Mouse (Mus musculus) MEL (cell line): ENCODE measurements around the gene Tmem206. TPM values are rescaled to one million over a fixed set of nuclear protein-coding genes. Genes with fewer than 3 reads are reported as not detected.

Experiments
- DNase-seq: peaks from one replicate; pipeline ENCODE4 v3.0.0; 2011; ENCODE audit warnings: low read depth, low spot score
- H3K27ac ChIP-seq: 2 replicates; pipeline ENCODE4 v1.5.1; 2012; ENCODE audit warnings: low read depth, mild to moderate bottlenecking, control low read depth, low read length, moderate library complexity; ENCODE audit not compliant: control insufficient read depth
- H3K27me3 ChIP-seq, 2 experiments: fragments of 150-350 bp in 1 of 2; sonication (generic) in 1 of 2; 2 replicates each; pipeline ENCODE4 v1.6.1; 2012; ENCODE audit warnings: low read length in 2 of 2, mild to moderate bottlenecking in 2 of 2, improper control_type of control experiment in 1 of 2, moderate library complexity in 1 of 2; ENCODE audit not compliant: insufficient read depth in 2 of 2, control insufficient read depth in 1 of 2
- H3K36me3 ChIP-seq, 2 experiments: 2 replicates each; pipeline ENCODE4 v1.6.1; 2012 to 2014; ENCODE audit warnings: low read length in 2 of 2, improper control_type of control experiment in 1 of 2, inconsistent platforms in 1 of 2, mild to moderate bottlenecking in 1 of 2; ENCODE audit not compliant: insufficient read depth in 2 of 2, control insufficient read depth in 1 of 2
- H3K4me1 ChIP-seq, 2 experiments: fragments of 150-350 bp in 1 of 2; sonication (generic) in 1 of 2; 2 replicates each; pipeline ENCODE4 v1.6.1; 2012; ENCODE audit warnings: low read length in 2 of 2, improper control_type of control experiment in 1 of 2, mild to moderate bottlenecking in 1 of 2; ENCODE audit not compliant: insufficient read depth in 2 of 2, control insufficient read depth in 1 of 2
- H3K4me3 ChIP-seq, 2 experiments: fragments of 150-350 bp in 1 of 2; sonication (generic) in 1 of 2; 2 replicates each; pipeline ENCODE4 v1.5.1; 2012; ENCODE audit warnings: low read depth in 2 of 2, low read length in 2 of 2, mild to moderate bottlenecking in 2 of 2, moderate library complexity in 2 of 2, control low read depth in 1 of 2, improper control_type of control experiment in 1 of 2; ENCODE audit not compliant: control insufficient read depth in 1 of 2, insufficient read depth in 1 of 2
- H3K79me2 ChIP-seq: 2 replicates; pipeline ENCODE4 v1.6.1; 2012; ENCODE audit warnings: mild to moderate bottlenecking, low read length, moderate library complexity; ENCODE audit not compliant: control insufficient read depth, poor library complexity, insufficient read depth
- H3K9ac ChIP-seq: 2 replicates; pipeline ENCODE4 v1.6.1; 2012; ENCODE audit warnings: low read depth, mild to moderate bottlenecking, control low read depth, low read length, moderate library complexity; ENCODE audit not compliant: control insufficient read depth, poor library complexity, severe bottlenecking
- H3K9me3 ChIP-seq: fragments of 150-350 bp; sonication (generic); replicated peaks from 2 replicates; pipeline ENCODE4 v1.6.1; 2012; ENCODE audit warnings: mild to moderate bottlenecking, low read length, improper control_type of control experiment, moderate library complexity; ENCODE audit not compliant: insufficient read depth
- CHD1 ChIP-seq: IDR thresholded peaks from 2 replicates; pipeline ENCODE4 v1.6.1; 2012; ENCODE audit warnings: low read depth, mild to moderate bottlenecking, inconsistent platforms, low read length, improper control_type of control experiment
- EP300 ChIP-seq, 2 experiments: IDR thresholded peaks; 2 replicates each; pipeline ENCODE4 v1.6.1; 2011; ENCODE audit warnings: improper control_type of control experiment in 2 of 2, low read length in 2 of 2, low read depth in 1 of 2, mild to moderate bottlenecking in 1 of 2
- GABPA ChIP-seq: IDR thresholded peaks from 2 replicates; pipeline ENCODE4 v1.6.1; 2012; ENCODE audit warnings: low read depth, mild to moderate bottlenecking, inconsistent platforms, low read length, improper control_type of control experiment, moderate library complexity
- GATA1 ChIP-seq: IDR thresholded peaks from 2 replicates; pipeline ENCODE4 v1.6.1; 2011; ENCODE audit warnings: low read depth, low read length, improper control_type of control experiment
- HCFC1 ChIP-seq: IDR thresholded peaks from 2 replicates; pipeline ENCODE4 v1.6.1; 2012; ENCODE audit warnings: low read depth, mild to moderate bottlenecking, inconsistent platforms, low read length, improper control_type of control experiment, moderate library complexity
- JUND ChIP-seq: IDR thresholded peaks from 2 replicates; pipeline ENCODE4 v1.6.1; 2011; ENCODE audit warnings: low read depth, mild to moderate bottlenecking, improper control_type of control experiment, low read length
- MAFK ChIP-seq: IDR thresholded peaks from 2 replicates; pipeline ENCODE4 v1.6.1; 2011; ENCODE audit warnings: low read depth, mild to moderate bottlenecking, low read length, improper control_type of control experiment, borderline replicate concordance
- MAX ChIP-seq: IDR thresholded peaks from 2 replicates; pipeline ENCODE4 v1.6.1; 2011; ENCODE audit warnings: low read length, improper control_type of control experiment
- MEF2A ChIP-seq: IDR thresholded peaks from 2 replicates; pipeline ENCODE4 v1.6.1; 2014; ENCODE audit warnings: low read depth, mild to moderate bottlenecking, inconsistent platforms, low read length, improper control_type of control experiment; ENCODE audit not compliant: poor library complexity, insufficient replicate concordance, severe bottlenecking; ENCODE audit errors: extremely low read depth
- MXI1 ChIP-seq: IDR thresholded peaks from 2 replicates; pipeline ENCODE4 v1.6.1; 2011; ENCODE audit warnings: mild to moderate bottlenecking, low read depth, low read length, improper control_type of control experiment
- MYB ChIP-seq: IDR thresholded peaks from 2 replicates; pipeline ENCODE4 v1.6.1; 2011; ENCODE audit warnings: mild to moderate bottlenecking, low read depth, low read length, improper control_type of control experiment
- MYC ChIP-seq: IDR thresholded peaks from 2 replicates; pipeline ENCODE4 v1.6.1; 2011; ENCODE audit warnings: low read depth, mild to moderate bottlenecking, low read length, improper control_type of control experiment, moderate library complexity
- NELFE ChIP-seq: IDR thresholded peaks from 2 replicates; pipeline ENCODE4 v1.6.1; 2011; ENCODE audit warnings: low read depth, low read length, improper control_type of control experiment
- NRF1 ChIP-seq: IDR thresholded peaks from 2 replicates; pipeline ENCODE4 v1.6.1; 2014; ENCODE audit warnings: low read depth, mild to moderate bottlenecking, inconsistent platforms, low read length, improper control_type of control experiment, moderate library complexity; ENCODE audit not compliant: poor library complexity, insufficient read depth, severe bottlenecking
- POLR2A ChIP-seq, 2 experiments: IDR thresholded peaks; 2 replicates each; pipeline ENCODE4 v1.6.1; 2011 to 2012; ENCODE audit warnings: low read length in 2 of 2, mild to moderate bottlenecking in 2 of 2, control low read depth in 1 of 2, improper control_type of control experiment in 1 of 2, low read depth in 1 of 2, moderate library complexity in 1 of 2; ENCODE audit not compliant: control insufficient read depth in 1 of 2, insufficient read depth in 1 of 2, poor library complexity in 1 of 2
- POLR2AphosphoS5 ChIP-seq: IDR thresholded peaks from 2 replicates; pipeline ENCODE4 v1.6.1; 2012; ENCODE audit warnings: low read depth, borderline replicate concordance, mild to moderate bottlenecking, inconsistent platforms, low read length, moderate library complexity, mixed read lengths
- RCOR1 ChIP-seq: IDR thresholded peaks from 2 replicates; pipeline ENCODE4 v1.6.1; 2012; ENCODE audit warnings: low read depth, mild to moderate bottlenecking, inconsistent platforms, low read length, improper control_type of control experiment
- SIN3A ChIP-seq: IDR thresholded peaks from 2 replicates; pipeline ENCODE4 v1.6.1; 2012; ENCODE audit warnings: low read length, improper control_type of control experiment, inconsistent platforms
- SMC3 ChIP-seq: IDR thresholded peaks from 2 replicates; pipeline ENCODE4 v1.6.1; 2011; ENCODE audit warnings: low read depth, low read length, improper control_type of control experiment
- TBP ChIP-seq: IDR thresholded peaks from 2 replicates; pipeline ENCODE4 v1.8.0; 2011; ENCODE audit warnings: low read depth, low read length, improper control_type of control experiment
- UBTF ChIP-seq: IDR thresholded peaks from 2 replicates; pipeline ENCODE4 v1.6.1; 2012; ENCODE audit warnings: low read depth, mild to moderate bottlenecking, inconsistent platforms, low read length, improper control_type of control experiment, moderate library complexity, borderline replicate concordance; ENCODE audit not compliant: insufficient read depth
- USF1 ChIP-seq: IDR thresholded peaks from 2 replicates; pipeline ENCODE4 v1.6.1; 2014; ENCODE audit warnings: low read depth, mild to moderate bottlenecking, inconsistent platforms, low read length, improper control_type of control experiment, moderate library complexity
- USF2 ChIP-seq, 2 experiments: IDR thresholded peaks; 2 replicates each; pipeline ENCODE4 v1.6.1; 2011 to 2012; ENCODE audit warnings: improper control_type of control experiment in 2 of 2, low read length in 2 of 2, borderline replicate concordance in 1 of 2, inconsistent platforms in 1 of 2, low read depth in 1 of 2, mild to moderate bottlenecking in 1 of 2; ENCODE audit not compliant: insufficient read depth in 1 of 2
- ZMIZ1 ChIP-seq: IDR thresholded peaks from 2 replicates; pipeline ENCODE4 v1.6.1; 2012; ENCODE audit warnings: low read depth, mild to moderate bottlenecking, inconsistent platforms, low read length, improper control_type of control experiment, moderate library complexity
- ZNF384 ChIP-seq: IDR thresholded peaks from 2 replicates; pipeline ENCODE4 v1.6.1; 2012; ENCODE audit warnings: low read depth, mild to moderate bottlenecking, inconsistent platforms, low read length, improper control_type of control experiment
- polyA plus RNA-seq, 2 experiments: library from polyadenylated mRNA; stranded (reverse) in 1 of 2; unstranded in 1 of 2; fragments of >175 nt in 1 of 2; fragments of >200 nt in 1 of 2; gene quantifications; 2 replicates each; pipeline versions ENCODE4 v1.2.1 to v1.2.4; 2012; ENCODE audit warnings: low replicate concordance in 2 of 2, low read depth in 1 of 2; ENCODE audit not compliant: insufficient read length in 2 of 2, insufficient read depth in 1 of 2, missing spikeins in 1 of 2
- total RNA-seq: library from RNA; depleted of rRNA; stranded (reverse); fragments of 300-350 nt; gene quantifications from 2 replicates; pipeline ENCODE4 v1.2.3, GENCODE M21; 2012

Gene Tmem206
- total and polyA plus RNA-seq, 3 experiments: 14.3 to 16.2 TPM; not detected in 1

DNA sequence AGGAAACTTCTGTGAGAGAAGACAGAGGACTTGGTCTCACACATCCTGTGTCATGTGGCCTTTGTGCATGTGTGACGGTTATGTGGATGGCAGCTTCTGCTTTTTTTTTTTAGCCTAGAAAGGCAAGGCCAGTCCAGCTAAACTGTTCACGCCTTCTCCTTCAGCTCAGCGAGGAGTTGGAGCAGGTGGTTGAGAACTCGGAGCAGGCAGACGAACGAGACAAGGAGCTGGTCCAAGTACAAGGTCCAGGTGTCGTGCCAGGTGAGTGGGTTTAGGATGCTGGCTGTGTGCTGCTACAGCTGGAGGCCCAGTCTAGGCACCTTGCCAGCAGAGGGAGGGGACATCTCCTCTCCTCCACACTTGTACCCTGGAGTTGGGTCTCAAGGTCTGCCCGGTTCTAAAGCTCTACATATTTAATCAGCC is 2.3 kb downstream of the Tmem206 start:
- TF ChIP-seq USF1: peak; percentile 84
- no peak for TF ChIP-seq HCFC1
- no peak for TF ChIP-seq POLR2AphosphoS5
- TF ChIP-seq POLR2A (IDR thresholded peaks at IDR 0.05; ENCODE audit: control insufficient read depth in 1 of 2, insufficient read depth in 1 of 2, low read depth in 1 of 2, low read length in 2 of 2, poor library complexity in 1 of 2): peak in 1 of 2 experiments; percentile 29; a peak in 1 of 4 replicates
- no peak for TF ChIP-seq CHD1
- TF ChIP-seq MXI1: peak; percentile 66
- no peak; the same call in 1 of the 2 replicates for TF ChIP-seq MYB
- TF ChIP-seq GATA1: no peak
- TF ChIP-seq MEF2A: no peak
- no peak for TF ChIP-seq RCOR1
- TF ChIP-seq TBP: no peak
- TF ChIP-seq NELFE: no peak
- TF ChIP-seq ZNF384: peak; percentile 91
- no peak for TF ChIP-seq SMC3
- TF ChIP-seq USF2 (IDR thresholded peaks at IDR 0.05; ENCODE audit: borderline replicate concordance in 1 of 2, insufficient read depth in 1 of 2, low read depth in 1 of 2, low read length in 2 of 2): 0 out of 4 replicates have a peak, but pooled peaks of 1 of the 2 experiments have one; percentile 26
- TF ChIP-seq UBTF: no peak
- TF ChIP-seq ZMIZ1: no peak
- TF ChIP-seq MAX: peak; percentile 82
- TF ChIP-seq NRF1: no peak
- no peak for TF ChIP-seq GABPA
- no peak for TF ChIP-seq MAFK
- TF ChIP-seq MYC: peak; percentile 84; the same call in 1 of the 2 replicates
- 0 out of 2 replicates have a peak, but pooled peaks have one; percentile 23 for TF ChIP-seq SIN3A
- TF ChIP-seq EP300 (IDR thresholded peaks at IDR 0.05; ENCODE audit: low read depth in 1 of 2, low read length in 2 of 2): peak in 1 of 2 experiments; percentile 40; a peak in 1 of 4 replicates
- TF ChIP-seq JUND: no peak
- TF ChIP-seq, all 39 proteins: peak for 9
- peaks cover 13 to 31% of the 10 kb centered on the region in 2 experiments for H3K4me1 ChIP-seq
- peak overlapping the region; percentile 37 for H3K9ac ChIP-seq
- H3K79me2 ChIP-seq: peaks cover 18% of the 10 kb centered on the region
- peaks cover 7 to 23% of the 10 kb centered on the region in 2 experiments for H3K36me3 ChIP-seq
- H3K27me3 ChIP-seq: no peaks in the 10 kb centered on the region
- H3K9me3 ChIP-seq: no peaks in the 10 kb centered on the region
- peak overlapping the region; percentile 52 for H3K27ac ChIP-seq
- no peak overlapping the region for H3K4me3 ChIP-seq
- DNase-seq: peak; percentile 69
